Mouse (Mus musculus): ENCODE measurements at regions not wholly inside any gene's neighbourhood (a gene's known extent, or its start where the extent isn't known, plus 50 kb on each side); places are given as distances from the start of the nearest gene placed in this dataset.

GRCm38 (mm10) chr4:34105251-34105650 lies 55.3 kb upstream of the Spaca1 start:
- DNase-seq (ENCODE audit: low read depth, low spot score), result no peak

- DNase-seq (ENCODE audit: low read depth, low spot score), result no peak
Observed at GRCm38 (mm10) chr4:34114323-34114722, 64.3 kb upstream of the Spaca1 start.

GRCm38 (mm10) chr4:34117086-34117485 lies 67.1 kb upstream of the Spaca1 start:
- DNase-seq (ENCODE audit: low read depth, low spot score), result no peak

GRCm38 (mm10) chr4:34122959-34123520 lies 73.0 kb upstream of the Spaca1 start:
- no peak for DNase-seq (ENCODE audit: low read depth, low spot score)

GRCm38 (mm10) chr4:34128224-34128623 lies 78.2 kb upstream of the Spaca1 start:
- no peak for DNase-seq (ENCODE audit: low read depth, low spot score)

- DNase-seq (ENCODE audit: low read depth, low spot score), result no peak
Observed at GRCm38 (mm10) chr4:34146133-34146867, 96.3 kb upstream of the Spaca1 start.

GRCm38 (mm10) chr4:34148956-34149739 lies 99.2 kb upstream of the Spaca1 start:
- DNase-seq (ENCODE audit: low read depth, low spot score), result no peak

- no peak for DNase-seq (ENCODE audit: low read depth, low spot score)
Observed at GRCm38 (mm10) chr4:34151605-34152347, 101.8 kb upstream of the Spaca1 start.

GRCm38 (mm10) chr4:34155501-34155900 lies 105.5 kb upstream of the Spaca1 start:
- DNase-seq (ENCODE audit: low read depth, low spot score), result no peak

GRCm38 (mm10) chr4:34157818-34158511 lies 108.0 kb upstream of the Spaca1 start:
- no peak for DNase-seq (ENCODE audit: low read depth, low spot score)

GRCm38 (mm10) chr4:34171265-34171862 lies 121.4 kb upstream of the Spaca1 start:
- no peak for DNase-seq (ENCODE audit: low read depth, low spot score)

GRCm38 (mm10) chr4:34172000-34172399 lies 122.0 kb upstream of the Spaca1 start:
- no peak for DNase-seq (ENCODE audit: low read depth, low spot score)

- no peak for DNase-seq (ENCODE audit: low read depth, low spot score)
Observed at GRCm38 (mm10) chr4:34177421-34177820, 127.4 kb upstream of the Spaca1 start.

- DNase-seq (ENCODE audit: low read depth, low spot score), result no peak
Observed at GRCm38 (mm10) chr4:34186522-34186921, 136.5 kb upstream of the Spaca1 start.

- DNase-seq (ENCODE audit: low read depth, low spot score), result no peak
Observed at GRCm38 (mm10) chr4:34203193-34203848, 153.3 kb upstream of the Spaca1 start.

GRCm38 (mm10) chr4:34209179-34209896 lies 159.3 kb upstream of the Spaca1 start:
- DNase-seq (ENCODE audit: low read depth, low spot score), result no peak

- DNase-seq (ENCODE audit: low read depth, low spot score), result no peak
Observed at GRCm38 (mm10) chr4:34213731-34214130, 163.7 kb upstream of the Spaca1 start.

GRCm38 (mm10) chr4:34214346-34214745 lies 164.4 kb upstream of the Spaca1 start:
- DNase-seq (ENCODE audit: low read depth, low spot score), result no peak

- no peak for DNase-seq (ENCODE audit: low read depth, low spot score)
Observed at GRCm38 (mm10) chr4:34221915-34222314, 171.9 kb upstream of the Spaca1 start.

All from WW6 (cell line).